In the genomic region with DNA sequence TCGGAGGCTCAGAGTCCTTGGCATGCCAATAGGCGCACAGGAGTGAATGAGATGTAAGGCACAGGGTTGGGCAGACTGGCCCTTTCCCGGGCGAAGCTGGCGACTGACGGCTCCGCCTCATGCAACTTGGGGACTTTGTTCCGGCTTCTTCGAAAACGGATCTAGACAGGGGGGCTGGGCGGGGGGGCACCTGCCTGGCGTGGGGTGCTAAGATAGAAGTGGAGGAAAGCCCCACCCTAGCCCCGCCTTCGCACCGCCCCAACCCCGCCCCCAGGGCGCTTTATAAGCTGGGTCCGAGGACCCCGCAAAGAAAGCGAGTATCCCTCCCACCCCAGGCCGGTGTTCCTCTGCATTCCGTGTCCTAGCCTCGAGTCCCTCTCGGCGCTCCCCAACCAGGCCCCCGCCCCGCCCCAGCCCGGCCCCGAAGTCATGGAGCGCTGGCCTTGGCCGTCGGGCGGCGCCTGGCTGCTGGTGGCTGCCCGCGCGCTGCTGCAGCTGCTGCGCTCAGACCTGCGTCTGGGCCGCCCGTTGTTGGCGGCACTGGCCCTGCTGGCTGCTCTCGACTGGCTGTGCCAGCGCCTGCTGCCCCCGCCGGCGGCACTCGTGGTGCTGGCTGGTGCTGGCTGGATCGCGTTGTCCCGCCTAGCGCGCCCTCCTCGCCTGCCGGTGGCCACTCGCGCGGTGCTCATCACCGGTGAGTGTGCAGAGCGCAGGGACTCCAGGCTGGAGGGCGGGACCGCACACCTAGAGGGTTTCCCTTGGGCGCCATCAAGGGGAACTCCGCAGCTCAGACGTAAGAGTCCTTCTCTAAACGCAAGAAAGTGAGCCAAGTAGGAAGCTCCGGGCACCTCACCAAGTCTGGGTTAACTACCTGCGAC, we compare ENCODE assay signal across 2 mouse cellular contexts.
TF ChIP-seq lines count a peak whose summit lies in the region.

Gene Hsd11b2, plus strand, starts transcription at position 320 of the 878 bp plus-strand sequence.

TF ChIP-seq in C2C12, 6 proteins besides CTCF, POLR2A, EP300 and RAD21 (continued from another document):
- TF ChIP-seq MYOD1 (IDR thresholded peaks at IDR 0.05; ENCODE audit: control insufficient read depth, insufficient read length, low read depth), result no peak
- no peak for TF ChIP-seq MYOG (IDR thresholded peaks at IDR 0.05; ENCODE audit: control insufficient read depth, extremely low read depth, insufficient read length)

TF ChIP-seq in MEL, 35 proteins besides CTCF, POLR2A, EP300 and RAD21 (continued from another document):
- no peak for TF ChIP-seq ZKSCAN1 (IDR thresholded peaks at IDR 0.05; ENCODE audit: low read depth, low read length)
- 0 out of 2 replicates have a peak, but pooled peaks have one; percentile 11 for TF ChIP-seq ZC3H11A (IDR thresholded peaks at IDR 0.05; ENCODE audit: low read depth, low read length)
- TF ChIP-seq NRF1 (IDR thresholded peaks at IDR 0.05; ENCODE audit: insufficient read depth, low read depth, low read length, poor library complexity, severe bottlenecking), result no peak
- no peak for TF ChIP-seq MEF2A (IDR thresholded peaks at IDR 0.05; ENCODE audit: extremely low read depth, insufficient replicate concordance, low read depth, low read length, poor library complexity, severe bottlenecking)
- no peak for TF ChIP-seq ZMIZ1 (IDR thresholded peaks at IDR 0.05; ENCODE audit: low read depth, low read length)
- no peak for TF ChIP-seq E2F4 (IDR thresholded peaks at IDR 0.05; ENCODE audit: borderline replicate concordance, low read depth, low read length)
- TF ChIP-seq MAFK (IDR thresholded peaks at IDR 0.05; ENCODE audit: borderline replicate concordance, low read depth, low read length), result no peak
- no peak for TF ChIP-seq RCOR1 (IDR thresholded peaks at IDR 0.05; ENCODE audit: low read depth, low read length)
- no peak for TF ChIP-seq CHD2 (IDR thresholded peaks at IDR 0.05; ENCODE audit: low read length)
- TF ChIP-seq MAZ (IDR thresholded peaks at IDR 0.05; ENCODE audit: low read depth, low read length), result peak; percentile 87; the same call in 1 of the 2 replicates
- no peak for TF ChIP-seq SMC3 (IDR thresholded peaks at IDR 0.05; ENCODE audit: low read depth, low read length)
- TF ChIP-seq UBTF (IDR thresholded peaks at IDR 0.05; ENCODE audit: borderline replicate concordance, insufficient read depth, low read depth, low read length), result 0 out of 2 replicates have a peak, but pooled peaks have one; percentile 41
- TF ChIP-seq MXI1 (IDR thresholded peaks at IDR 0.05; ENCODE audit: low read depth, low read length), result 0 out of 2 replicates have a peak, but pooled peaks have one; percentile 25
- no peak for TF ChIP-seq ZNF384 (IDR thresholded peaks at IDR 0.05; ENCODE audit: low read depth, low read length)
- TF ChIP-seq GABPA (IDR thresholded peaks at IDR 0.05; ENCODE audit: low read depth, low read length), result no peak
- TF ChIP-seq TCF12 (IDR thresholded peaks at IDR 0.05; ENCODE audit: low read depth, low read length), result peak; percentile 45; the same call in 1 of the 2 replicates
- no peak for TF ChIP-seq CHD1 (IDR thresholded peaks at IDR 0.05; ENCODE audit: low read depth, low read length)
- no peak for TF ChIP-seq TAL1 (IDR thresholded peaks at IDR 0.05; ENCODE audit: low read length)
- peak; percentile 54 for TF ChIP-seq SIN3A (IDR thresholded peaks at IDR 0.05; ENCODE audit: low read length)
- no peak for TF ChIP-seq MYC (IDR thresholded peaks at IDR 0.05; ENCODE audit: low read depth, low read length)
- TF ChIP-seq MYB (IDR thresholded peaks at IDR 0.05; ENCODE audit: low read depth, low read length), result no peak
- no peak for TF ChIP-seq HCFC1 (IDR thresholded peaks at IDR 0.05; ENCODE audit: low read depth, low read length)
- 0 out of 2 replicates have a peak, but pooled peaks have one; percentile 22 for TF ChIP-seq ETS1 (IDR thresholded peaks at IDR 0.05; ENCODE audit: low read depth, low read length)
- TF ChIP-seq TBP (IDR thresholded peaks at IDR 0.05; ENCODE audit: low read depth, low read length), result no peak
- TF ChIP-seq ELF1 (IDR thresholded peaks at IDR 0.05; ENCODE audit: low read depth, low read length), result peak; percentile 63
- TF ChIP-seq JUND (IDR thresholded peaks at IDR 0.05; ENCODE audit: low read depth, low read length), result no peak
- TF ChIP-seq NELFE (IDR thresholded peaks at IDR 0.05; ENCODE audit: low read depth, low read length), result peak; percentile 54
- no peak; the same call in 1 of the 2 replicates for TF ChIP-seq KAT2A (conservative IDR thresholded peaks at IDR 0.05; ENCODE audit: low read depth, low read length)
- TF ChIP-seq USF2 (IDR thresholded peaks at IDR 0.05; ENCODE audit: borderline replicate concordance in 1 of 2, insufficient read depth in 1 of 2, low read depth in 1 of 2, low read length in 2 of 2), result no peak
- no peak for TF ChIP-seq BHLHE40 (IDR thresholded peaks at IDR 0.05; ENCODE audit: borderline replicate concordance, low read depth, low read length)
- TF ChIP-seq POLR2AphosphoS2 (IDR thresholded peaks at IDR 0.05; ENCODE audit: low read length), result no peak
